ENCODE assay signal across 24 mouse cellular contexts in the genomic region with DNA sequence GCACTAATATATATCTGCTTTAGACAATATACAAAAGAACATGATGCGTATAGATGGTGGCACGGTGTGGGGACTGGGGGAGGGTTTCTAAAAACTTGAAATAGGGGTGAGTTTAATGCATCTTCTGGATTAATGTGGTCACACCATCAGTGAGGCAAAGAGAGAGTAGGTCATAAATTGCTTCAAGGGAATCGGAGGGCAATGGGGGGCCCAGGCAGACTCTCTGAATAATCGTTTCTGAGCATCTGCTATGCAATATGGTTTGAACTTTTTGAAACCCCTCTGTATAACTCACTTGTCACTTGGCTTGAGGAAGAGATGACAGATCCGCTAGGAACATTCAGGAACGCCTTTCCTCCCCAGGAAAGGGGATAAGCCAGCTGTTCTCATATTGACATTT.
DNase-seq lines count a peak whose midpoint lies in the region; ATAC-seq and TF ChIP-seq lines count a peak whose summit lies in the region.
"Had no signal": no experiment of that assay in that cellular context is flagged by ENCODE, and none has a peak within 500 bp of the region (broad histone marks: within the 10 kb centered on the region; RNA-seq: fewer than 3 reads in every experiment).

No protein-coding gene starts in this region.

- no peak overlapping the region for H3K9ac ChIP-seq in heart, adult 2 months (ENCODE audit: low read depth, low read length)
- no peak overlapping the region for H3K9ac ChIP-seq in hindbrain, postnatal 0 days (replicated peaks; ENCODE audit: low read length)
- H3K9ac ChIP-seq in hindbrain, embryonic 13.5 days: no peak overlapping the region
- H3K9ac ChIP-seq in midbrain, embryonic 14.5 days (replicated peaks; ENCODE audit: low read length): no peak overlapping the region
- no peak overlapping the region for H3K9ac ChIP-seq in stomach, postnatal 0 days (ENCODE audit: low read length)
- H3K9ac ChIP-seq: forebrain, postnatal 0 days; heart, embryonic 15.5 days; kidney, embryonic 15.5 days; liver, embryonic 13.5 days had no signal

- no peak overlapping the region for H3K27ac ChIP-seq in heart, adult 2 months
- no peak overlapping the region for H3K27ac ChIP-seq in hindbrain, postnatal 0 days
- no peak overlapping the region for H3K27ac ChIP-seq in hindbrain, embryonic 13.5 days
- no peak overlapping the region for H3K27ac ChIP-seq in midbrain, embryonic 10.5 days (replicated peaks)
- H3K27ac ChIP-seq in midbrain, embryonic 14.5 days (replicated peaks; ENCODE audit: low read depth, low read length): no peak overlapping the region
- H3K27ac ChIP-seq in stomach, postnatal 0 days (replicated peaks): no peak overlapping the region
- H3K27ac ChIP-seq: heart, embryonic 15.5 days; kidney, embryonic 15.5 days; liver, embryonic 13.5 days had no signal

- H3K4me3 ChIP-seq in heart, adult 2 months: no peak overlapping the region
- H3K4me3 ChIP-seq in hindbrain, postnatal 0 days (ENCODE audit: low read length): no peak overlapping the region
- H3K4me3 ChIP-seq in hindbrain, embryonic 13.5 days: no peak overlapping the region
- H3K4me3 ChIP-seq in midbrain, embryonic 10.5 days: no peak overlapping the region
- no peak overlapping the region for H3K4me3 ChIP-seq in midbrain, embryonic 14.5 days (replicated peaks; ENCODE audit: low read depth, low read length)
- H3K4me3 ChIP-seq in stomach, postnatal 0 days (ENCODE audit: low read depth, low read length): no peak overlapping the region
- H3K4me3 ChIP-seq: heart, embryonic 15.5 days; kidney, embryonic 15.5 days; liver, embryonic 13.5 days had no signal

- intact Hi-C loops in heart, adult 2 months (cut with DNase I): no loop called here

- H3K9me3 ChIP-seq in hindbrain, postnatal 0 days (ENCODE audit: low read length): no peaks in the 10 kb centered on the region
- no peaks in the 10 kb centered on the region for H3K9me3 ChIP-seq in hindbrain, embryonic 13.5 days
- no peaks in the 10 kb centered on the region for H3K9me3 ChIP-seq in midbrain, embryonic 10.5 days (replicated peaks)
- H3K9me3 ChIP-seq in midbrain, embryonic 14.5 days (ENCODE audit: control insufficient read depth, low read length): no peaks in the 10 kb centered on the region
- no peaks in the 10 kb centered on the region for H3K9me3 ChIP-seq in stomach, postnatal 0 days (ENCODE audit: control insufficient read depth, low read length)
- H3K9me3 ChIP-seq: heart, embryonic 15.5 days; kidney, embryonic 15.5 days; liver, embryonic 13.5 days had no signal

- no peak for TF ChIP-seq CTCF in heart, adult 2 months (IDR thresholded peaks at IDR 0.05)
- no peak for TF ChIP-seq CTCF in hindbrain, postnatal 0 days (IDR thresholded peaks at IDR 0.05; ENCODE audit: low read depth)
- TF ChIP-seq CTCF in stomach, postnatal 0 days (IDR thresholded peaks at IDR 0.05; ENCODE audit: low read depth): no peak

- no peaks in the 10 kb centered on the region for H3K79me2 ChIP-seq in heart, adult 2 months (replicated peaks; ENCODE audit: control insufficient read depth, insufficient read depth, low read length)

- no peaks in the 10 kb centered on the region for H3K36me3 ChIP-seq in heart, adult 2 months (ENCODE audit: control insufficient read depth, insufficient read depth, low read length)
- H3K36me3 ChIP-seq in hindbrain, postnatal 0 days (ENCODE audit: insufficient read depth, low read length): no peaks in the 10 kb centered on the region
- H3K36me3 ChIP-seq in hindbrain, embryonic 13.5 days: no peaks in the 10 kb centered on the region
- no peaks in the 10 kb centered on the region for H3K36me3 ChIP-seq in midbrain, embryonic 10.5 days
- H3K36me3 ChIP-seq in midbrain, embryonic 14.5 days (ENCODE audit: control insufficient read depth, insufficient read depth, low read length): no peaks in the 10 kb centered on the region
- no peaks in the 10 kb centered on the region for H3K36me3 ChIP-seq in stomach, postnatal 0 days (ENCODE audit: control insufficient read depth, insufficient read depth, low read length)
- H3K36me3 ChIP-seq: heart, embryonic 15.5 days; kidney, embryonic 15.5 days; liver, embryonic 13.5 days had no signal

- no peak for TF ChIP-seq POLR2A in heart, adult 2 months (IDR thresholded peaks at IDR 0.05; ENCODE audit: insufficient read depth, low read depth, low read length)

- H3K4me2 ChIP-seq in hindbrain, postnatal 0 days (ENCODE audit: low read depth, low read length): peak overlapping the region; percentile 33; the same call in 1 of the 2 replicates
- H3K4me2 ChIP-seq in hindbrain, embryonic 13.5 days: no peak overlapping the region
- H3K4me2 ChIP-seq in midbrain, embryonic 14.5 days (ENCODE audit: low read length): no peak overlapping the region
- H3K4me2 ChIP-seq in stomach, postnatal 0 days (replicated peaks; ENCODE audit: low read depth): no peak overlapping the region
- H3K4me2 ChIP-seq: heart, embryonic 15.5 days; kidney, embryonic 15.5 days; liver, embryonic 13.5 days had no signal

- H3K27me3 ChIP-seq in heart, adult 2 months (ENCODE audit: control insufficient read depth, insufficient read depth, low read length): no peaks in the 10 kb centered on the region
- no peaks in the 10 kb centered on the region for H3K27me3 ChIP-seq in hindbrain, postnatal 0 days (ENCODE audit: insufficient read depth, low read length)
- H3K27me3 ChIP-seq in hindbrain, embryonic 13.5 days: no peaks in the 10 kb centered on the region
- no peaks in the 10 kb centered on the region for H3K27me3 ChIP-seq in midbrain, embryonic 10.5 days (ENCODE audit: low read depth, poor library complexity, severe bottlenecking)
- H3K27me3 ChIP-seq in midbrain, embryonic 14.5 days (ENCODE audit: control insufficient read depth, insufficient read depth, low read length): no peaks in the 10 kb centered on the region
- H3K27me3 ChIP-seq in stomach, postnatal 0 days (ENCODE audit: control insufficient read depth, insufficient read depth, low read length): no peaks in the 10 kb centered on the region
- H3K27me3 ChIP-seq: heart, embryonic 15.5 days; kidney, embryonic 15.5 days; liver, embryonic 13.5 days had no signal

- DNase-seq in heart, adult 11 months: peak; percentile 61
- no peak for DNase-seq in heart, adult 2 months
- DNase-seq in hindbrain, postnatal 0 days (ENCODE audit: low spot score): peak; percentile 17
- DNase-seq in midbrain, embryonic 10.5 days (ENCODE audit: low spot score): peak; percentile 11
- DNase-seq in midbrain, embryonic 14.5 days: peak; percentile 8
- DNase-seq in stomach, postnatal 0 days (ENCODE audit: low spot score): no peak
- no peak for DNase-seq in left cerebral cortex, adult 18-20 months (ENCODE audit: low spot score in 2 of 2)
- DNase-seq: adrenal gland, adult 2 months; B cell, adult 2 months; cerebellum, adult 18-20 months; cerebellum, postnatal 25 days; forebrain, postnatal 0 days; gastrocnemius, postnatal 14 days; heart, adult 18-20 months; kidney, postnatal 36 days; liver, embryonic 13.5 days; lung, adult 2 months; lung, postnatal 14 days; right cerebral cortex, postnatal 25 days; spleen, adult 18-20 months had no signal

- TF ChIP-seq EP300 in heart, adult 2 months (IDR thresholded peaks at IDR 0.05; ENCODE audit: insufficient read depth, low read depth, low read length): no peak
- TF ChIP-seq EP300 in stomach, postnatal 0 days (optimal IDR thresholded peaks at IDR 0.05): no peak

- WGBS in heart, adult 2 months: 74% methylated on average over 6 of the region's 6 CpGs
- WGBS in hindbrain, postnatal 0 days: 51% methylated on average over 6 of the region's 6 CpGs
- 56% methylated on average over 6 of the region's 6 CpGs for WGBS in hindbrain, embryonic 13.5 days
- WGBS in midbrain, embryonic 10.5 days: 71% methylated on average over 6 of the region's 6 CpGs
- WGBS in midbrain, embryonic 14.5 days: 41% methylated on average over 6 of the region's 6 CpGs
- WGBS in stomach, postnatal 0 days: 77% methylated on average over 6 of the region's 6 CpGs

- no peaks in the 10 kb centered on the region for H3K4me1 ChIP-seq in heart, adult 2 months (ENCODE audit: control insufficient read depth, insufficient read depth, low read length)
- no peaks in the 10 kb centered on the region for H3K4me1 ChIP-seq in hindbrain, postnatal 0 days (ENCODE audit: insufficient read depth, low read length)
- H3K4me1 ChIP-seq in hindbrain, embryonic 13.5 days (replicated peaks): peaks cover 4% of the 10 kb centered on the region; the same call in 1 of the 2 replicates
- H3K4me1 ChIP-seq in midbrain, embryonic 10.5 days: peaks cover 15% of the 10 kb centered on the region
- no peaks in the 10 kb centered on the region for H3K4me1 ChIP-seq in midbrain, embryonic 14.5 days (ENCODE audit: control insufficient read depth, insufficient read depth, low read length)
- H3K4me1 ChIP-seq in stomach, postnatal 0 days (replicated peaks; ENCODE audit: control insufficient read depth, insufficient read depth): no peaks in the 10 kb centered on the region
- H3K4me1 ChIP-seq: heart, embryonic 15.5 days; kidney, embryonic 15.5 days; liver, embryonic 13.5 days had no signal

- no peak for ATAC-seq in hindbrain, postnatal 0 days
- no peak for ATAC-seq in hindbrain, embryonic 13.5 days (ENCODE audit: low FRiP score)
- ATAC-seq in midbrain, embryonic 14.5 days (ENCODE audit: low FRiP score, low TSS enrichment): no peak; the same call in 1 of the 2 replicates
- no peak for ATAC-seq in stomach, postnatal 0 days (ENCODE audit: low FRiP score, low TSS enrichment)
- ATAC-seq: forebrain, postnatal 0 days; intestine, postnatal 0 days had no signal

Comparison
In these comparisons a context has a peak if more than half of its experiments do, and no peak if none do; other contexts are left out.
1. DNase-seq: peak in heart, adult 11 months (single experiment), hindbrain, postnatal 0 days (single experiment), midbrain, embryonic 10.5 days (single experiment) and midbrain, embryonic 14.5 days (single experiment); none in heart, adult 2 months (0 of 2), stomach, postnatal 0 days (single experiment) and left cerebral cortex, adult 18-20 months (0 of 2).